Mouse (Mus musculus) midbrain, embryonic 12.5 days (tissue): ENCODE data around the gene Ccdc188. TPM values are rescaled to one million over a fixed set of nuclear protein-coding genes. Genes with fewer than 3 reads are reported as not detected.

ENCODE experiments used
- ATAC-seq: fragments of 200-750 bp; cut with Nextera tagmentation; 2 replicates; pipeline ENCODE4 v1.8.0; 2017; ENCODE audit warnings: low read depth, moderate TSS enrichment, moderate library complexity; ENCODE audit not compliant: low FRiP score
- H3K27ac ChIP-seq: fragments of 300-500 bp; sonication (generic); replicated peaks from 2 replicates; pipeline ENCODE4 v1.5.1; 2016; ENCODE audit warnings: mild to moderate bottlenecking
- H3K27me3 ChIP-seq: fragments of 300-500 bp; sonication (generic); 2 replicates; pipeline ENCODE4 v1.6.1; 2016; ENCODE audit warnings: mild to moderate bottlenecking
- H3K36me3 ChIP-seq: fragments of 300-500 bp; sonication (generic); 2 replicates; pipeline ENCODE4 v1.6.1; 2016
- H3K4me1 ChIP-seq: fragments of 300-500 bp; sonication (generic); 2 replicates; pipeline ENCODE4 v1.6.1; 2016
- H3K4me2 ChIP-seq: fragments of 300-500 bp; sonication (generic); replicated peaks from 2 replicates; pipeline ENCODE4 v1.6.1; 2016; ENCODE audit warnings: mild to moderate bottlenecking, moderate library complexity
- H3K4me3 ChIP-seq: fragments of 300-500 bp; sonication (generic); 2 replicates; pipeline ENCODE4 v1.5.1; 2016; ENCODE audit warnings: mild to moderate bottlenecking
- H3K9ac ChIP-seq: fragments of 300-500 bp; sonication (generic); replicated peaks from 2 replicates; pipeline ENCODE4 v1.6.1; 2016; ENCODE audit warnings: mild to moderate bottlenecking, moderate library complexity
- H3K9me3 ChIP-seq: fragments of 300-500 bp; sonication (generic); 2 replicates; pipeline ENCODE4 v1.6.1; 2016; ENCODE audit warnings: mild to moderate bottlenecking
- whole genome bisulfite sequencing: fragments of 180-500 bp; shearing (Covaris S2); methylation state at CpG from one replicate; pipeline ENCODE4 v1.1.7; 2016; 5-methylcytosine and 5-hydroxymethylcytosine counted together
- polyA plus RNA-seq: library from polyadenylated mRNA; unstranded; fragments of >200 nt; fragmentation: Nextera tagmentation; extraction: Ambion mirVana; gene quantifications from 2 replicates; pipeline ENCODE4 v1.2.1, GENCODE M21; 2016

The Ccdc188 gene
- polyA plus RNA-seq, 1 experiment from 2014 or later = not detected

DNA sequence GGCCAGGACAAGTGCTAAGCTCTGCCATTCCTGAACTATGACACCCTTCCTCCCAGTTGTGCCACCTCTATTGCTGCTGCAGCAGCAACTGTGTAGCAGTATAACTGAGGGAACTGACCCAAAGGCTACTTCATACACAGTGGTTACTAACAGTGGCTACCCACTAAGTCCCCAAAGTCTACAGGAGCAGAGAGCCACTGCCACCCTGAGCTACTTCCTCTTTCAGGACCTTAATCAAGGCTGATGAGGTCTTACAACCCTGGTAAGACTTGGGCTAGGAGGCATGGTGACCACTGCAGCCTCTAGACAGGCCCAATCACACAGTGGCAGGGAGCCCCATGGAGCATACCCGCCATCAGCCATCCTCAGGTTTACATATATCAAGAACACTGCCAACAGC, 15.6 kb upstream of the Ccdc188 start:
- H3K9me3 ChIP-seq = no peaks in the 10 kb centered on the region
- 89% methylated on average over 1 of the region's 1 CpGs for WGBS
- peaks cover 28% of the 10 kb centered on the region for H3K4me1 ChIP-seq
- H3K36me3 ChIP-seq = no peaks in the 10 kb centered on the region
- H3K9ac ChIP-seq = no peak overlapping the region
- no peak overlapping the region for H3K4me2 ChIP-seq
- H3K4me3 ChIP-seq = no peak overlapping the region
- no peak for ATAC-seq
- peaks cover 24% of the 10 kb centered on the region; the same call in 1 of the 2 replicates for H3K27me3 ChIP-seq
- H3K27ac ChIP-seq = no peak overlapping the region

DNA sequence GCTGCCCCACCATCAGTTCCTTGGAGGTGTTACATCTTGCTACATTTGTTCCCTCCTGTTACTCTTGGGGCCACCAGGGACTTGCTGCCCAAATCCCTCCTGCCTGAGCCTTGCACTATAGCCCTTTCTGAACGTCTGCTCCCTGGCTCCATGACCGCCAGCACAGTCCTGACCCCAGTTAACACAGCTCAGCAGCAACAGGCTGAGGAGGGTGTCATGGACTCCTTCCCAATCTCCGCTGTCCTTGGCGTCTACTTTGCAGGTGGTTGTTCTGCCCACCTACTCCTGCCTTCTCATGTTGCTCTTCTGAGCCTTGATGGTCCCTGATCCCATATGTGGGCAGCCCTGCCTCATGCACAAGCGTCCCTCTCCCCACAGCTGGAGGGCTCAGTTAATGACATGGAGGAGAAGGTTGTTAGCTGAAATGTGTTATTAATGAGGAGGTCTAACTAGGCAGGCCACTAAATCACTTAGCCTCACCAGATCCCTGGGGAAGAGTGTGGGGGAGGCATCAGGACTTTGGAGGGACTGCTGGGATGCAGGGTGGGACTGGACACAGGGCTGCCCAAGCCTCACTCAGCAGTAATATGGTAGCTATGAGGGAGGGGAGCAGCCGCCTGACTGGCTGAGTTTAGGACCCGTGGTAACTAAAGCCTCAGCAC, 14.1 kb upstream of the Ccdc188 start:
- no peak overlapping the region for H3K4me3 ChIP-seq
- H3K9ac ChIP-seq = no peak overlapping the region
- no peak; the same call in 1 of the 2 replicates for ATAC-seq
- H3K27ac ChIP-seq = no peak overlapping the region
- H3K9me3 ChIP-seq = no peaks in the 10 kb centered on the region
- peaks cover 17% of the 10 kb centered on the region; the same call in 1 of the 2 replicates for H3K27me3 ChIP-seq
- H3K4me1 ChIP-seq = peaks cover 22% of the 10 kb centered on the region
- 68% methylated on average over 7 of the region's 7 CpGs for WGBS
- no peaks in the 10 kb centered on the region for H3K36me3 ChIP-seq
- no peak overlapping the region for H3K4me2 ChIP-seq

DNA sequence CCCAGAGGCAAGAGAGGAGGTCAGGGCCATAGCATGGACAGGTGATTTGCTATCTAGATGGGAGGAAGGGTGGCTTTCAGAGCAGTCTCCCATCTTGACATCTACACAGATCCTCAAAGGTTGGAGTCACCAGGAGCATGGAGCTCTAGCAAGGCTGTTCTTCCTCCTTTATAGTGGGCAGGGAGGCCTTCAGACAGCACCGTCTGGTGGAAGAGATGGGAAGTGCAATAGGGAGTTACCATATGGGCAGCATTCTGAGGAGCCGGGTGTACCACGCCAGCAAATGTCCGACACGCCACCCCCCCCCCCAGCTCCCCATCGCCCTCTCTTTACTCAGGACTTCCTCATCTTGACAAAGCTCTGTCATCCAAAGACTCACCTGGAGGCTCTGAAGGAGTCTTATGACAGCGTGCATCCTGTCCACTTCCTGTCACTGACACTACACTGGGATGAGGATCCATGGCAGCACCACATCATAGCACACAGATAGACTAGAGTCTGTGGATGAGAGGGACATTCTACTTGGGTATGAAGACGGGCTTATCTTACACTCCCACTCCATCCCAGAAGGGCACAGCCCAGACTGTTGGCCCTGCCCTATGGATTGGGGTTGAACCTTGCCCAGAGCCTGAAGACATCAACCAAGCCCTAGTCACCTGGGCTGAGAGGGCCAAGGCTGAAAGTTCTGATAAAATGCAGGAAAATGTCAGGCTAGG, 6.8 kb upstream of the Ccdc188 start:
- H3K27ac ChIP-seq = no peak overlapping the region
- no peak overlapping the region for H3K4me3 ChIP-seq
- H3K27me3 ChIP-seq = peaks cover 24% of the 10 kb centered on the region
- H3K4me1 ChIP-seq = peaks cover 35% of the 10 kb centered on the region
- H3K9ac ChIP-seq = no peak overlapping the region
- no peaks in the 10 kb centered on the region for H3K36me3 ChIP-seq
- no peak overlapping the region for H3K4me2 ChIP-seq
- no peaks in the 10 kb centered on the region for H3K9me3 ChIP-seq
- ATAC-seq = no peak
- WGBS = 20% methylated on average over 8 of the region's 8 CpGs

DNA sequence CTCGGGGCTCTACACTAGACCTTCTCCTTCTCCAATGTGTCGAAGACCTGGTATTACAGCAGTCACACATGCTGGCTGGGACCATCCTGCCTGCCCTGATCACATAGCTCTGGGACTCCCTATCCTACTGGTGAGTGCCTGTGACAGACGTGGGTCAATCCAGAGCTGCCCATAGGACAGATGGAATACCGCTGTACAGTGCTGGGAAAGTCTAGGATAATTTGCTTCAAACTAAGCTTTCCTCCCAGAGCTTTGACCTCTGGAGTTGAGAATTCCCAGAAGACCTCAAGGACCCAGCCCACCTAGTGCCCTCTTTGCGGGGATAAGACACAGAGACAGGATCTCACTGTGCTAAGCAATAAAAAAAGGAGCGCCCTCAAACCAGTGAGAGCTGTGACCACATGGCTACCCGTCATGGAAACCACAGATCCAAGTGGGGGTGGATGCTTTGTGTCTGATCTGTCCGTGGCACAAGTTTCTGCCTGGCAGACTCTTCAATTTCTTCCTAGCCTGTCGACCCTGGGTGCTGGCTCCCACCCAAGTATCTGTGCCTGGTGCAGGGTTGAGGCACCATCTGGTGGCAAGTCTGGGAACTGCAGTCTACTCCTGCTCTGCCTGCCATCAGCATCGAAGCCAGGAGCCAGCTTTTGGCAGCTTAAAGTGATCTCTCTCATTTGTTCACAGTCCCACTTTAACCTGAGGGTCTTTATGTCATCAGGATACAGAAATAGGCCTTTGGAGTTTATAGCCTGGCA, 6.1 kb upstream of the Ccdc188 start:
- Histone ChIP-seq H3K36me3 (no peaks in the 10 kb centered on the region), H3K4me1 (peaks cover 40% of the 10 kb centered on the region), H3K27me3 (peaks cover 24% of the 10 kb centered on the region), H3K4me2 (no peak overlapping the region), H3K9ac (no peak overlapping the region), H3K9me3 (no peaks in the 10 kb centered on the region), H3K4me3 (no peak overlapping the region), H3K27ac (no peak overlapping the region)
- WGBS = 48% methylated on average over 10 of the region's 10 CpGs
- no peak for ATAC-seq

DNA sequence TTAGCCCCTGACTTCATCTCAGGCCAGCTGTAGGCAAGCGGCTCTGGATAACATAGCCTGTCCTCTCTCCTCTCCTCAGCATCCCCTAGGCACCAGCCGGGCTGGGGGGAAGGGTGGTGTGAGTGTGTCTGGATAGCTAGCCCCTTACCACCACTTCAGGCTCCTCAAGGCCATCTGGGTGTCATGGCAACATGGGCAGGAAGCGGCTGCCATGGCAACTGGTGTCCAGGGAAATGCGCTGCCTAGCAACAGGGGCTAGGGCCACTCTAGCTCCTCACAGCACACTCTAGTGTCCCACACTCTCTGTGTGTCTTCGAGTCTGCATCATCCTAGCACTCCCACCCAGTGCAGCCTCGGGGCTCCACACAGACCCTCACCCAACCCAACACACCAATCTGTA, 4.0 kb upstream of the Ccdc188 start:
- Histone ChIP-seq H3K9ac (peak overlapping the region; percentile 52; the same call in 1 of the 2 replicates), H3K4me2 (peak overlapping the region; percentile 49), H3K4me3 (peak overlapping the region; percentile 35), H3K9me3 (no peaks in the 10 kb centered on the region), H3K36me3 (no peaks in the 10 kb centered on the region), H3K27me3 (peaks cover 19% of the 10 kb centered on the region), H3K27ac (peak overlapping the region; percentile 91), H3K4me1 (peaks cover 40% of the 10 kb centered on the region)
- 12% methylated on average over 6 of the region's 6 CpGs for WGBS
- peak; percentile 96 for ATAC-seq

DNA sequence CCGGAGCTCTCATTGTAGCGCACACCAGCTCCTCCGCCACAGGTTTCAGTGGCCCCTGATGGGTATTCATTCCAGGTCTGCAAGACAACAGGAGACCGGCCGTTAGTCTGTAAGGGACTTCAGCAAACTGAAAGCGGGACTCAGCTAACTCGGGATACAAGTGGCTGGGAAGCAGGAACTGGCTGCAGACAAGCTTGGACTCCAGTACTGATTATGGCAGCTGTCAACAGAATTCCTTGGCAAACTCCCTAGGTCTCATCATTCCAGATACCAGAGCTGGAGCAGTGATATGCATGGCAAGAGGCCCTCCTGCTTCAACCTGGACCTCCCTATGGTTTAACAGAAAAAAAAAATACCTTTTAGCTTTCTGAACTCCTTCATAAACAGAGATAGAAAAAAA, 2.8 kb upstream of the Ccdc188 start:
- Histone ChIP-seq H3K4me3 (peak overlapping the region; percentile 35), H3K27me3 (peaks cover 15% of the 10 kb centered on the region), H3K9me3 (no peaks in the 10 kb centered on the region), H3K9ac (peak overlapping the region; percentile 52; the same call in 1 of the 2 replicates), H3K4me2 (peak overlapping the region; percentile 49), H3K36me3 (no peaks in the 10 kb centered on the region), H3K4me1 (peaks cover 45% of the 10 kb centered on the region), H3K27ac (peak overlapping the region; percentile 91)
- ATAC-seq = no peak
- 71% methylated on average over 7 of the region's 7 CpGs for WGBS

DNA sequence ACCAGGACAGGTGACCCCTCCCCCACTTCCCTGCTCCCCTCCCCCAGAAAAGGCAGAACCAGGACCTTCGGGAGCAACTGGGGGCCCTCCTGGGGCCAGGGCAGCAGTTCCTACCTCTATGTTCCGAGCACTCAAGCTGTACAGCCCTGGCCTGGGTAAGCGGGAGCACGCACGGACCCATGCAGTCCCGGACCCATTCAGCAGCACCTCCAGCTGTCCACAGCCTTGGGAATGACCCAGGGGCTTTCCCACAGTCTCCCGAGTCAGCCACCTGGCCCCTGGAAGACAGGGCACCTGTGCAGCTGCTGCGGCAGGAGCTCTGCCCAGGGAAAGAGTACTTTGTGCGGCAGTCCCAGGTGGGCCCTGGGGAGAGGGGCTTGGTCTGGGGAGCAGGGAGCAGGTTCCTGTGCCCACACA, 909 bp downstream of the Ccdc188 start:
- H3K27ac ChIP-seq = no peak overlapping the region
- no peak overlapping the region for H3K4me3 ChIP-seq
- no peaks in the 10 kb centered on the region for H3K27me3 ChIP-seq
- no peak overlapping the region for H3K9ac ChIP-seq
- peaks cover 15% of the 10 kb centered on the region for H3K36me3 ChIP-seq
- H3K4me2 ChIP-seq = no peak overlapping the region
- no peaks in the 10 kb centered on the region for H3K9me3 ChIP-seq
- ATAC-seq = no peak
- H3K4me1 ChIP-seq = peaks cover 37% of the 10 kb centered on the region
- 77% methylated on average over 9 of the region's 9 CpGs for WGBS

DNA sequence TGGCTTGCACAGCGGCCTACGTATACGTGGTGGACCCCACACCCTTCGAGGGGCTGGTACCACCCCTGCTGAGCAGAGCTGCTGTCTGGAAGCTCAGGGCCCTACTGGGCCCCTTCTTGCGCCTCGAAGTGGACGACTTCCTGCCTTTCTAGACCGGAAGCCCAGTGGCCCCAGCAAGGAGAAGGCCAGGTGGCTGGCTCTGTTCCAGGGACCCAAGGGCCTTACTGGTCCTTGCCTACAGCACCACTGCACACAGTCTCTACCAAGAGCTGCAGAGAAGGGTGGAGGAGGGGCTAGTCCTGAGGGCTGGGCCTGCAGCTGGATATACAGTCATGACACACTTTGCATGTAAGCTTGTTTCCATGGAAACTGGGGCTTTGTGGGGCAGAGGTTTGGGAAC, 2.3 kb downstream of the Ccdc188 start:
- Histone ChIP-seq H3K9ac (no peak overlapping the region), H3K9me3 (no peaks in the 10 kb centered on the region), H3K4me3 (no peak overlapping the region), H3K4me2 (no peak overlapping the region), H3K36me3 (peaks cover 29% of the 10 kb centered on the region), H3K4me1 (peaks cover 24% of the 10 kb centered on the region), H3K27me3 (no peaks in the 10 kb centered on the region), H3K27ac (peak overlapping the region; percentile 62)
- WGBS = 67% methylated on average over 8 of the region's 8 CpGs
- ATAC-seq = 0 out of 2 replicates have a peak, but pooled peaks have one; percentile 45

DNA sequence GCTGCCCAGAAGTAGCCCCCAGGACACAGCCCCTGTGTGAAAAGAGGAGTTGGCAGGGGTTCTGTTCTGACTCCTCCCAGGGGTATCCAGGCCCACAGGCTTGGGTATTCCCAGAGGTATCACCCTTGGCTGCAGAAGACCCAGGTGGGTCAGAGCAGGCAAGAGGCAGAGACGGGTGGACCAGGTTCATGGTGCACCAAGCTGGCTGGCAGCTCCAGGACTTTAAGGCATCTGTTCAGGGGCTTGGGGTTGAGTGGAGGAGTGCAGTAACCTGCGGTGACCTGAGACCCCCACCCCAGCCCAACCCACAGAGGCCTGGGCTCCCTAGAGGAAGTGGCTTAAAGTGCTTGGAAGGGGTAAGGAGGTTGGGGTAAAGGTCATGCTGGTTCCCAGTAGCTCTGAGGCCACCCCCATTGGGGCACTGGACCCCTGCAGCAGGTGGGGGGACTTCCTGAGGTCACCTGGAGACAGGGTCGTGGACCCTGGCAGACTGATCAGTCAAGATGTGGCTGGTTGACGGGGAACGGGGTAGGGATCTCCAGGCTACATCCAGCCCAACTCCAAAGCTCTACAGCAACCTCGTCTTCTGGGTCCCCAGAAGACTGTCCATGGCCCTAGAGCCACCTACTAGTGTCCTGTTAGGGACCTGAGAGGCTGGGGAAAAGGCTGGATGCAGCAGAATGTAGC, 3.3 kb downstream of the Ccdc188 start:
- H3K9me3 ChIP-seq = no peaks in the 10 kb centered on the region
- no peak overlapping the region for H3K4me3 ChIP-seq
- WGBS = 86% methylated on average over 6 of the region's 6 CpGs
- 0 out of 2 replicates have a peak overlapping the region, but pooled peaks have one; percentile 3 for H3K27ac ChIP-seq
- no peak for ATAC-seq
- peaks cover 39% of the 10 kb centered on the region for H3K36me3 ChIP-seq
- no peak overlapping the region for H3K4me2 ChIP-seq
- peaks cover 19% of the 10 kb centered on the region for H3K4me1 ChIP-seq
- no peaks in the 10 kb centered on the region for H3K27me3 ChIP-seq
- no peak overlapping the region for H3K9ac ChIP-seq

DNA sequence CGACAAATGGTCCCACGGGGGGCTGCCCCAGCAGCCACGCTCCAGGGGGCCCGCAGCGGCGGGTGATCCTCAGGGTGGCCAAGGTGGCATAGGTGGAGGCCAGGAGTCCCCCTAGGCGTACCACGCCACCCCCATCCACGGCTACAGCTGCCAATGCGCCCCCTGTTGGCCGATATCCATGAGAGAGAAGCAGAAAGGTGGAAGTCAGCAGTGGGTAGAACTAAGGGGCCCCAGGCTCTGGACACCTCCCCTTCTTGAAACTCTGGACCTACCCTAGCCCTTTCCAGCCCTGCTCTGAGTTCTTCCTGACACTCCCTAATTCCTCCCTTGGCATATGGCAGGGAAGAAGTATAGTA, 3.8 kb downstream of the Ccdc188 start:
- peaks cover 44% of the 10 kb centered on the region for H3K36me3 ChIP-seq
- 77% methylated on average over 11 of the region's 11 CpGs for WGBS
- H3K27me3 ChIP-seq = no peaks in the 10 kb centered on the region
- no peak overlapping the region for H3K27ac ChIP-seq
- H3K4me1 ChIP-seq = peaks cover 15% of the 10 kb centered on the region
- ATAC-seq = no peak
- no peak overlapping the region for H3K9ac ChIP-seq
- no peak overlapping the region for H3K4me2 ChIP-seq
- H3K9me3 ChIP-seq = no peaks in the 10 kb centered on the region
- H3K4me3 ChIP-seq = no peak overlapping the region

DNA sequence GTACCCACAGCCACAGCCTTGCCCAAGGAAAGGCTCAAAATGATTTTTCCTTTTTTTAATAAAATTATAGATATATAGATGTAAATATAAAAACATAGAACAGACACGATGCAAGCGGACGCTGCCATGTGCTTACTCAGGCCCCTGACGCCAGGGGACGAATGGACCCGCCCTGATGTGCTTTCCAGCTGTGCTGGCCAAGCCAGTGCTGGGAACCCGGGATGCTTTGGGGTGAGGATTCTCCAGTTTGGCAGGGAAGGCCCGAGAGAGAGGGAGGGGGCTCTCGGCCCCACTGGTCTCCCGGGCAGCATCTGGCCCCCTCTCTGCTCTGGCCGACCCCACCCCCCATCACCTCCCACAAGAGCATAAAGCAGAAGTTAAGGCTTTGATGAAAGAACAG, 4.5 kb downstream of the Ccdc188 start:
- no peak overlapping the region for H3K4me3 ChIP-seq
- ATAC-seq = no peak
- no peaks in the 10 kb centered on the region for H3K27me3 ChIP-seq
- H3K4me2 ChIP-seq = no peak overlapping the region
- H3K9ac ChIP-seq = no peak overlapping the region
- H3K27ac ChIP-seq = no peak overlapping the region
- H3K36me3 ChIP-seq = peaks cover 51% of the 10 kb centered on the region
- no peaks in the 10 kb centered on the region for H3K9me3 ChIP-seq
- 83% methylated on average over 11 of the region's 11 CpGs for WGBS
- H3K4me1 ChIP-seq = peaks cover 15% of the 10 kb centered on the region
